Mouse (Mus musculus): ENCODE results near the gene Gdf5. TPM values are rescaled to one million over a fixed set of nuclear protein-coding genes. Genes with fewer than 3 reads are reported as not detected.

Gene Gdf5
- polyA plus RNA-seq, 1 experiment from 2014 or later, result 0.40 TPM

GRCm38 (mm10) chr2:155962991-155963390, 17.8 kb upstream of the Gdf5 start:
- peak; percentile 41; the same call in 1 of the 2 replicates for ATAC-seq (ENCODE audit: low read depth)
- Histone ChIP-seq H3K27ac (ENCODE audit: low read depth, low read length) (no peak overlapping the region), H3K9me3 (ENCODE audit: control insufficient read depth, low read length) (no peaks in the 10 kb centered on the region)

GRCm38 (mm10) chr2:155961862-155962261, 16.7 kb upstream of the Gdf5 start:
- Histone ChIP-seq H3K9ac (replicated peaks; ENCODE audit: low read depth, low read length) (no peak overlapping the region), H3K36me3 (ENCODE audit: control insufficient read depth, insufficient read depth, low read length) (peaks cover 35% of the 10 kb centered on the region), H3K27me3 (ENCODE audit: control insufficient read depth, insufficient read depth, low read length) (no peaks in the 10 kb centered on the region), H3K4me1 (ENCODE audit: control insufficient read depth, insufficient read depth, low read length) (peaks cover 7% of the 10 kb centered on the region), H3K4me3 (ENCODE audit: low read depth, low read length) (no peak overlapping the region), H3K27ac (ENCODE audit: low read depth, low read length) (no peak overlapping the region), H3K9me3 (ENCODE audit: control insufficient read depth, low read length) (no peaks in the 10 kb centered on the region), H3K4me2 (ENCODE audit: low read depth, low read length) (no peak overlapping the region)
- ATAC-seq (ENCODE audit: low read depth), result no peak
- 63% methylated on average over 10 of the region's 10 CpGs for WGBS

More at GRCm38 (mm10) chr2:155962991-155963390, 17.8 kb upstream of the Gdf5 start:
- Histone ChIP-seq H3K4me1 (ENCODE audit: control insufficient read depth, insufficient read depth, low read length) (no peaks in the 10 kb centered on the region), H3K9ac (replicated peaks; ENCODE audit: low read depth, low read length) (no peak overlapping the region), H3K4me3 (ENCODE audit: low read depth, low read length) (no peak overlapping the region), H3K27me3 (ENCODE audit: control insufficient read depth, insufficient read depth, low read length) (no peaks in the 10 kb centered on the region), H3K36me3 (ENCODE audit: control insufficient read depth, insufficient read depth, low read length) (peaks cover 45% of the 10 kb centered on the region), H3K4me2 (ENCODE audit: low read depth, low read length) (no peak overlapping the region)
- 41% methylated on average over 1 of the region's 1 CpGs for WGBS

GRCm38 (mm10) chr2:155959981-155960380, 14.8 kb upstream of the Gdf5 start:
- no peak for ATAC-seq (ENCODE audit: low read depth)
- Histone ChIP-seq H3K9me3 (ENCODE audit: control insufficient read depth, low read length) (no peaks in the 10 kb centered on the region), H3K4me3 (ENCODE audit: low read depth, low read length) (no peak overlapping the region), H3K9ac (replicated peaks; ENCODE audit: low read depth, low read length) (no peak overlapping the region), H3K4me1 (ENCODE audit: control insufficient read depth, insufficient read depth, low read length) (peaks cover 7% of the 10 kb centered on the region), H3K27me3 (ENCODE audit: control insufficient read depth, insufficient read depth, low read length) (no peaks in the 10 kb centered on the region), H3K4me2 (ENCODE audit: low read depth, low read length) (no peak overlapping the region), H3K27ac (ENCODE audit: low read depth, low read length) (no peak overlapping the region), H3K36me3 (ENCODE audit: control insufficient read depth, insufficient read depth, low read length) (peaks cover 21% of the 10 kb centered on the region)
- WGBS, result 93% methylated on average over 5 of the region's 5 CpGs

GRCm38 (mm10) chr2:155956134-155957059, 11.2 kb upstream of the Gdf5 start, which contains the start of gene Cep250:
Gene Cep250, plus strand, starts transcription at chr2:155956458.
- ATAC-seq (ENCODE audit: low read depth), result peak; percentile 95
- Histone ChIP-seq H3K27me3 (ENCODE audit: control insufficient read depth, insufficient read depth, low read length) (no peaks in the 10 kb centered on the region), H3K4me3 (ENCODE audit: low read depth, low read length) (peak within 1 kb of the TSS; percentile 86), H3K27ac (ENCODE audit: low read depth, low read length) (peak within 1 kb of the TSS; percentile 83), H3K36me3 (ENCODE audit: control insufficient read depth, insufficient read depth, low read length) (no peaks in the 10 kb centered on the region), H3K9ac (replicated peaks; ENCODE audit: low read depth, low read length) (peak within 1 kb of the TSS; percentile 93), H3K9me3 (ENCODE audit: control insufficient read depth, low read length) (no peaks in the 10 kb centered on the region), H3K4me2 (ENCODE audit: low read depth, low read length) (peak within 1 kb of the TSS; percentile 58), H3K4me1 (ENCODE audit: control insufficient read depth, insufficient read depth, low read length) (peaks cover 7% of the 10 kb centered on the region)
- under 1% methylated on average over 57 of the region's 59 CpGs for WGBS

- Histone ChIP-seq H3K9ac (replicated peaks; ENCODE audit: low read depth, low read length) (no peak overlapping the region), H3K4me1 (ENCODE audit: control insufficient read depth, insufficient read depth, low read length) (peaks cover 8% of the 10 kb centered on the region; the same call in 1 of the 2 replicates), H3K4me2 (ENCODE audit: low read depth, low read length) (no peak overlapping the region), H3K27ac (ENCODE audit: low read depth, low read length) (no peak overlapping the region), H3K9me3 (ENCODE audit: control insufficient read depth, low read length) (no peaks in the 10 kb centered on the region), H3K4me3 (ENCODE audit: low read depth, low read length) (no peak overlapping the region), H3K36me3 (ENCODE audit: control insufficient read depth, insufficient read depth, low read length) (no peaks in the 10 kb centered on the region), H3K27me3 (ENCODE audit: control insufficient read depth, insufficient read depth, low read length) (no peaks in the 10 kb centered on the region)
- no peak for ATAC-seq (ENCODE audit: low read depth)
Measured at GRCm38 (mm10) chr2:155952006-155952405, 6.8 kb upstream of the Gdf5 start.

GRCm38 (mm10) chr2:155949362-155949761, 4.2 kb upstream of the Gdf5 start:
- no peak overlapping the region for H3K4me2 ChIP-seq (ENCODE audit: low read depth, low read length)
- H3K9me3 ChIP-seq (ENCODE audit: control insufficient read depth, low read length), result no peaks in the 10 kb centered on the region
- H3K27ac ChIP-seq (ENCODE audit: low read depth, low read length), result no peak overlapping the region
- H3K4me3 ChIP-seq (ENCODE audit: low read depth, low read length), result no peak overlapping the region
- H3K36me3 ChIP-seq (ENCODE audit: control insufficient read depth, insufficient read depth, low read length), result no peaks in the 10 kb centered on the region
- WGBS, result 17% methylated on average over 6 of the region's 6 CpGs
- H3K27me3 ChIP-seq (ENCODE audit: control insufficient read depth, insufficient read depth, low read length), result no peaks in the 10 kb centered on the region
- peak; percentile 58; the same call in 1 of the 2 replicates for ATAC-seq (ENCODE audit: low read depth)
- 0 out of 2 replicates have a peak, but pooled peaks cover 8% of the 10 kb centered on the region for H3K4me1 ChIP-seq (ENCODE audit: control insufficient read depth, insufficient read depth, low read length)
- H3K9ac ChIP-seq (replicated peaks; ENCODE audit: low read depth, low read length), result no peak overlapping the region

- H3K4me1 ChIP-seq (ENCODE audit: control insufficient read depth, insufficient read depth, low read length), result peaks cover 16% of the 10 kb centered on the region; the same call in 1 of the 2 replicates
- no peak overlapping the region for H3K4me3 ChIP-seq (ENCODE audit: low read depth, low read length)
- H3K9ac ChIP-seq (replicated peaks; ENCODE audit: low read depth, low read length), result no peak overlapping the region
- no peak overlapping the region for H3K27ac ChIP-seq (ENCODE audit: low read depth, low read length)
- ATAC-seq (ENCODE audit: low read depth), result no peak
- no peaks in the 10 kb centered on the region for H3K27me3 ChIP-seq (ENCODE audit: control insufficient read depth, insufficient read depth, low read length)
- H3K9me3 ChIP-seq (ENCODE audit: control insufficient read depth, low read length), result no peaks in the 10 kb centered on the region
- no peaks in the 10 kb centered on the region for H3K36me3 ChIP-seq (ENCODE audit: control insufficient read depth, insufficient read depth, low read length)
- no peak overlapping the region for H3K4me2 ChIP-seq (ENCODE audit: low read depth, low read length)
- WGBS, result 61% methylated on average over 5 of the region's 5 CpGs
Measured at GRCm38 (mm10) chr2:155947390-155948002, 2.3 kb upstream of the Gdf5 start.

- no peak for ATAC-seq (ENCODE audit: low read depth)
- Histone ChIP-seq H3K4me2 (ENCODE audit: low read depth, low read length) (no peak overlapping the region), H3K9ac (replicated peaks; ENCODE audit: low read depth, low read length) (no peak overlapping the region), H3K36me3 (ENCODE audit: control insufficient read depth, insufficient read depth, low read length) (no peaks in the 10 kb centered on the region), H3K27me3 (ENCODE audit: control insufficient read depth, insufficient read depth, low read length) (no peaks in the 10 kb centered on the region), H3K4me3 (ENCODE audit: low read depth, low read length) (no peak overlapping the region), H3K4me1 (ENCODE audit: control insufficient read depth, insufficient read depth, low read length) (peaks cover 16% of the 10 kb centered on the region; the same call in 1 of the 2 replicates), H3K9me3 (ENCODE audit: control insufficient read depth, low read length) (no peaks in the 10 kb centered on the region), H3K27ac (ENCODE audit: low read depth, low read length) (no peak overlapping the region)
- 10% methylated on average over 4 of the region's 4 CpGs for WGBS
Measured at GRCm38 (mm10) chr2:155946499-155946898, 1.3 kb upstream of the Gdf5 start.

GRCm38 (mm10) chr2:155946069-155946468, 902 bp upstream of the Gdf5 start:
- H3K9me3 ChIP-seq (ENCODE audit: control insufficient read depth, low read length), result no peaks in the 10 kb centered on the region
- no peak overlapping the region for H3K4me2 ChIP-seq (ENCODE audit: low read depth, low read length)
- H3K9ac ChIP-seq (replicated peaks; ENCODE audit: low read depth, low read length), result no peak overlapping the region
- no peak overlapping the region for H3K4me3 ChIP-seq (ENCODE audit: low read depth, low read length)
- WGBS, result 4% methylated on average over 7 of the region's 7 CpGs
- H3K27me3 ChIP-seq (ENCODE audit: control insufficient read depth, insufficient read depth, low read length), result no peaks in the 10 kb centered on the region
- peaks cover 16% of the 10 kb centered on the region; the same call in 1 of the 2 replicates for H3K4me1 ChIP-seq (ENCODE audit: control insufficient read depth, insufficient read depth, low read length)
- no peak for ATAC-seq (ENCODE audit: low read depth)
- no peak overlapping the region for H3K27ac ChIP-seq (ENCODE audit: low read depth, low read length)
- H3K36me3 ChIP-seq (ENCODE audit: control insufficient read depth, insufficient read depth, low read length), result no peaks in the 10 kb centered on the region
